In the genomic region with DNA sequence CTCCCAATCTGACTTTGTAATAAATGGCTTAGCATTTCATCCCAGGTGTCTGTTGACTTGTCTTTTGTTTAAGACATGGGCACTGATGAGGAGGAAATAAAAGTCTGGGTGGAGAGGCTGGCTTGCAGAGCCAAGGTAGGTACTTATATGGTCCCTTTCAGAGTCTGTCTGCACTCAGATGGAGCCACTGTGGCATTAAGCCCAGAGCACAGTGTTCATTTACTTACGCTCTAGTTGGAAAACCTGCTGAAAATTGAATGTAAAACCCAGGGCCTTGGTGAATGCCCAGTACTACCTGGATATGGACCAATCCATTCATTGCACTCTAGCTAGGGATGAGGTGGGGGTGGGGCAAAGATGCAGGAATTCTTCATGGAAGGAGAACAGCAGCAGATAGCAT, we compare ENCODE assay signal across 23 mouse cellular contexts. TPM values are rescaled to one million over a fixed set of nuclear protein-coding genes. Genes with fewer than 3 reads are reported as not detected.
DNase-seq lines count a peak whose midpoint lies in the region; ATAC-seq lines count a peak whose summit lies in the region.
"Had no signal": no experiment of that assay in that cellular context is flagged by ENCODE, and none has a peak within 500 bp of the region (broad histone marks: within the 10 kb centered on the region; RNA-seq: fewer than 3 reads in every experiment).

No protein-coding gene starts in this region.

- no peak for ATAC-seq in midbrain, embryonic 16.5 days
- ATAC-seq in midbrain, embryonic 13.5 days: no peak
- ATAC-seq: intestine, postnatal 0 days had no signal

- H3K4me1 ChIP-seq in midbrain, embryonic 16.5 days (ENCODE audit: control insufficient read depth, insufficient read depth, low read length): no peaks in the 10 kb centered on the region
- H3K4me1 ChIP-seq in midbrain, embryonic 13.5 days (replicated peaks): no peaks in the 10 kb centered on the region
- H3K4me1 ChIP-seq: embryonic facial prominence, embryonic 13.5 days; forebrain, embryonic 12.5 days; hindbrain, embryonic 10.5 days had no signal

- 91% methylated on average over 1 of the region's 1 CpGs for WGBS in midbrain, embryonic 16.5 days
- WGBS in midbrain, embryonic 13.5 days: 98% methylated on average over 1 of the region's 1 CpGs

- 0 out of 2 replicates have a peak overlapping the region, but pooled peaks have one; percentile 16 for H3K9ac ChIP-seq in midbrain, embryonic 16.5 days (ENCODE audit: low read depth, low read length)
- H3K9ac ChIP-seq in midbrain, embryonic 13.5 days (replicated peaks): no peak overlapping the region
- H3K9ac ChIP-seq: embryonic facial prominence, embryonic 13.5 days; forebrain, embryonic 12.5 days; hindbrain, embryonic 14.5 days had no signal

- H3K9me3 ChIP-seq in midbrain, embryonic 16.5 days (replicated peaks; ENCODE audit: control insufficient read depth, low read length, poor library complexity, severe bottlenecking): peaks cover 3% of the 10 kb centered on the region; the same call in 1 of the 2 replicates
- H3K9me3 ChIP-seq in midbrain, embryonic 13.5 days: peaks cover 3% of the 10 kb centered on the region
- H3K9me3 ChIP-seq: embryonic facial prominence, embryonic 13.5 days; forebrain, embryonic 12.5 days; heart, embryonic 10.5 days had no signal

- no peak overlapping the region for H3K27ac ChIP-seq in midbrain, embryonic 16.5 days (ENCODE audit: low read length)
- no peak overlapping the region for H3K27ac ChIP-seq in midbrain, embryonic 13.5 days
- H3K27ac ChIP-seq: embryonic facial prominence, embryonic 13.5 days; forebrain, embryonic 12.5 days; gastrocnemius, adult 2 months; heart, embryonic 10.5 days; hindbrain, embryonic 10.5 days; hindbrain, embryonic 14.5 days had no signal

- no peak overlapping the region for H3K4me3 ChIP-seq in midbrain, embryonic 16.5 days (ENCODE audit: low read depth, low read length)
- no peak overlapping the region for H3K4me3 ChIP-seq in midbrain, embryonic 13.5 days (replicated peaks)
- H3K4me3 ChIP-seq: embryonic facial prominence, embryonic 13.5 days; forebrain, embryonic 12.5 days; gastrocnemius, adult 2 months; heart, embryonic 10.5 days; hindbrain, embryonic 10.5 days had no signal

- H3K4me2 ChIP-seq in midbrain, embryonic 16.5 days (ENCODE audit: low read length): no peak overlapping the region
- no peak overlapping the region for H3K4me2 ChIP-seq in midbrain, embryonic 13.5 days (replicated peaks)
- H3K4me2 ChIP-seq: embryonic facial prominence, embryonic 13.5 days; forebrain, embryonic 12.5 days; hindbrain, embryonic 14.5 days had no signal

- no peaks in the 10 kb centered on the region for H3K36me3 ChIP-seq in midbrain, embryonic 16.5 days (ENCODE audit: control insufficient read depth, insufficient read depth, low read length)
- H3K36me3 ChIP-seq in midbrain, embryonic 13.5 days: no peaks in the 10 kb centered on the region
- H3K36me3 ChIP-seq: embryonic facial prominence, embryonic 13.5 days; forebrain, embryonic 12.5 days; heart, embryonic 10.5 days; hindbrain, embryonic 10.5 days had no signal

- peak; percentile 65 for DNase-seq in cerebellum, adult 11-12 months
- no peak for DNase-seq in cerebellum, postnatal 4 days (ENCODE audit: low spot score in 2 of 2)
- peak; percentile 70 for DNase-seq in cerebellum, adult 9-11 months
- DNase-seq in cerebellum, postnatal 36 days: peak; percentile 45 to 56
- no peak for DNase-seq in adipocyte (ENCODE audit: low spot score)
- no peak for DNase-seq in adrenal gland, adult 8-10 months
- DNase-seq: adrenal gland, postnatal 25 days; gastrocnemius, adult 2 months; gastrocnemius, postnatal 25 days; kidney, adult 8-10 months had no signal

- no peaks in the 10 kb centered on the region for H3K27me3 ChIP-seq in midbrain, embryonic 16.5 days (ENCODE audit: control insufficient read depth, insufficient read depth, low read depth, low read length)
- no peaks in the 10 kb centered on the region for H3K27me3 ChIP-seq in midbrain, embryonic 13.5 days
- H3K27me3 ChIP-seq: embryonic facial prominence, embryonic 13.5 days; forebrain, embryonic 12.5 days had no signal

RNA-seq across cellular contexts. Expression of gene Aqp8, which starts 5.9 kb away (rescaled TPM):
- polyA plus RNA-seq in midbrain, embryonic 16.5 days (2015; fragmentation: Nextera tagmentation; extraction: Ambion mirVana): not detected in 2 replicates
- not detected in 2 replicates for polyA plus RNA-seq in midbrain, embryonic 13.5 days (2015; fragmentation: Nextera tagmentation; extraction: Ambion mirVana)
- not detected for total RNA-seq in adrenal gland, adult 8-10 months (2022)
- total RNA-seq: adrenal gland, adult 18-20 months; adrenal gland, postnatal 25 days; common myeloid progenitor, adult 5-6 weeks; gastrocnemius, adult 2 months; gastrocnemius, postnatal 25 days; granulocyte monocyte progenitor cell, adult 5-6 weeks had no signal
- polyA plus RNA-seq: embryonic facial prominence, embryonic 13.5 days; hindbrain, embryonic 14.5 days had no signal

RNA-seq across cellular contexts. Expression of gene Zkscan2, which starts 32.3 kb away (rescaled TPM):
- polyA plus RNA-seq in midbrain, embryonic 16.5 days (2015; fragmentation: Nextera tagmentation; extraction: Ambion mirVana): 13.6 and 14.2 TPM in 2 replicates
- 14.1 and 15.1 TPM in 2 replicates for polyA plus RNA-seq in midbrain, embryonic 13.5 days (2015; fragmentation: Nextera tagmentation; extraction: Ambion mirVana)
- total RNA-seq in adrenal gland, adult 8-10 months (2022): 1 to 10 TPM; 1.7 to 5.7 (median 4.1) TPM
- total RNA-seq: common myeloid progenitor, adult 5-6 weeks; MEL had no signal
- polyA plus RNA-seq: C2C12 had no signal

Comparison
In these comparisons a context has a peak if more than half of its experiments do, and no peak if none do; other contexts are left out.
1. DNase-seq: peak in cerebellum, adult 11-12 months (single experiment), cerebellum, adult 9-11 months (single experiment) and cerebellum, postnatal 36 days (2 of 2); none in cerebellum, postnatal 4 days (0 of 2), adipocyte (single experiment) and adrenal gland, adult 8-10 months (single experiment).